Mouse (Mus musculus): ENCODE measurements around the gene Thsd1. TPM values are rescaled to one million over a fixed set of nuclear protein-coding genes. Genes with fewer than 3 reads are reported as not detected.
"Not testable (repeated sequence)": the region's sequence is repeated elsewhere in the genome, so short reads cannot be mapped to it uniquely, and the experiment has no call there.

Thsd1 gene
- polyA plus RNA-seq, 1 experiment from 2014 or later: 9.9 TPM

GRCm38 (mm10) chr8:22273142-22273541 is 46.0 kb downstream of the Thsd1 start:
- H3K9me3 ChIP-seq (replicated peaks): no peaks in the 10 kb centered on the region
- WGBS: 92% methylated on average over 3 of the region's 3 CpGs
- no peaks in the 10 kb centered on the region for H3K4me1 ChIP-seq
- DNase-seq (ENCODE audit: low spot score): no peak
- no peak overlapping the region for H3K27ac ChIP-seq (replicated peaks)
- no peaks in the 10 kb centered on the region for H3K27me3 ChIP-seq (ENCODE audit: low read depth, poor library complexity, severe bottlenecking)
- H3K36me3 ChIP-seq: no peaks in the 10 kb centered on the region
- H3K4me3 ChIP-seq: no peak overlapping the region

DNA sequence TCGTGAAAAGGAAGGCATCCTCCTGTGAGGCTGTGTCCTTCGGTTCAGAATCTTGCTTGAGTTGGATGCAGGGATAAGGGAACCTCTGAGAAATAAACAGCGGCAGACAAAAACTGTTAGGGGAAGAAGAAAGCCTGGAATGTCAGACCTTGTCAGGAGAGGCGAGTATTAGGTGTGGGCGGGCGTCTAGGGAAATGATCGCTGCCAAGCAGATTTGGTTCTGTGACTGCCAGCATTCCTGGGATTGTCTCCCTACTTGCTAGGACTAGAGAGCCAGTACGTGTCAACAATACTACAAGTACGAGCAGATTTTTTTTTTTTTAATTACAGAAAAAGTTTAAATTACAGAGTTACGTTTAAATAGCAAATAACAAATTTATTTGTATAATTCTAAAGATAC is 47.5 kb downstream of the Thsd1 start:
- H3K27me3 ChIP-seq (ENCODE audit: low read depth, poor library complexity, severe bottlenecking): no peaks in the 10 kb centered on the region
- no peaks in the 10 kb centered on the region for H3K36me3 ChIP-seq
- no peak overlapping the region for H3K4me3 ChIP-seq
- no peaks in the 10 kb centered on the region for H3K9me3 ChIP-seq (replicated peaks)
- WGBS: 77% methylated on average over 10 of the region's 10 CpGs
- H3K4me1 ChIP-seq: no peaks in the 10 kb centered on the region
- H3K27ac ChIP-seq (replicated peaks): no peak overlapping the region
- DNase-seq (ENCODE audit: low spot score): no peak

GRCm38 (mm10) chr8:22282999-22283491 is 55.9 kb downstream of the Thsd1 start, which contains the start of gene Tpte:
Gene Tpte (plus strand): TSS chr8:22283441.
- Histone ChIP-seq H3K36me3 (no peaks in the 10 kb centered on the region), H3K4me3 (no peak within 1 kb of the TSS), H3K27me3 (ENCODE audit: low read depth, poor library complexity, severe bottlenecking) (no peaks in the 10 kb centered on the region), H3K9me3 (replicated peaks) (no peaks in the 10 kb centered on the region), H3K27ac (replicated peaks) (no peak within 1 kb of the TSS), H3K4me1 (no peaks in the 10 kb centered on the region)
- DNase-seq (ENCODE audit: low spot score): no peak
- WGBS: 75% methylated on average over 2 of the region's 2 CpGs

GRCm38 (mm10) chr8:22302326-22302725 is 75.2 kb downstream of the Thsd1 start:
- no peaks in the 10 kb centered on the region for H3K36me3 ChIP-seq
- WGBS: 69% methylated on average over 2 of the region's 2 CpGs
- H3K27me3 ChIP-seq (ENCODE audit: low read depth, poor library complexity, severe bottlenecking): no peaks in the 10 kb centered on the region
- no peaks in the 10 kb centered on the region for H3K9me3 ChIP-seq (replicated peaks)
- H3K27ac ChIP-seq (replicated peaks): no peak overlapping the region
- DNase-seq (ENCODE audit: low spot score): no peak
- peaks cover 11% of the 10 kb centered on the region for H3K4me1 ChIP-seq
- H3K4me3 ChIP-seq: no peak overlapping the region

GRCm38 (mm10) chr8:22302896-22303306 is 75.8 kb downstream of the Thsd1 start:
- H3K4me1 ChIP-seq: peaks cover 11% of the 10 kb centered on the region
- no peaks in the 10 kb centered on the region for H3K9me3 ChIP-seq (replicated peaks)
- H3K27ac ChIP-seq (replicated peaks): peak overlapping the region; percentile 69
- peak; percentile 36 for DNase-seq (ENCODE audit: low spot score)
- 19% methylated on average over 7 of the region's 7 CpGs for WGBS
- H3K36me3 ChIP-seq: no peaks in the 10 kb centered on the region
- H3K27me3 ChIP-seq (ENCODE audit: low read depth, poor library complexity, severe bottlenecking): no peaks in the 10 kb centered on the region
- peak overlapping the region; percentile 34 for H3K4me3 ChIP-seq

GRCm38 (mm10) chr8:22304045-22304444 is 76.9 kb downstream of the Thsd1 start:
- peaks cover 11% of the 10 kb centered on the region for H3K4me1 ChIP-seq
- H3K36me3 ChIP-seq; H3K9me3 ChIP-seq (replicated peaks); H3K4me3 ChIP-seq; H3K27me3 ChIP-seq (ENCODE audit: low read depth, poor library complexity, severe bottlenecking); DNase-seq (ENCODE audit: low spot score); H3K27ac ChIP-seq (replicated peaks): not testable (repeated sequence)
- WGBS: 88% methylated on average over 8 of the region's 9 CpGs

DNA sequence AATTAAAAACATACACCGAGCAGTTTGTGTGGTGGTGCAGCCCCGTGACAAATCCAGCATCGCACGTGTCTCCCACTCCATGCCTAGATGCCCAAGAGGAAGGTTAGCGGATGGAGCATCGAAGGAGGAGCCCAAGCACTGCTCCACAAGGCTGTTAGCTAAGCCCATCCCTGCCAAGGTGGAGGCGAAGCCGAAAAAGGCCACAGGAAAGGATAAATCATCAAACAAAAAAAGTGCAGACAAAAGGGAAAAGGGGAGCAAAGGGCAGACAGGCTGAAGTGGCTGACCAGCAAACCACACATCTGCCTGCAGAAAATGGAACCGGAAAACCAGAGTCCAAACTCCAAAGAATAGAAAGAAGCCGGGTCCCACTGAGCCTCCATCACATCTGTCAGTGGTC is 79.9 kb downstream of the Thsd1 start:
- no peak overlapping the region for H3K4me3 ChIP-seq
- DNase-seq (ENCODE audit: low spot score): no peak
- no peaks in the 10 kb centered on the region for H3K9me3 ChIP-seq (replicated peaks)
- WGBS: 82% methylated on average over 10 of the region's 10 CpGs
- H3K36me3 ChIP-seq: no peaks in the 10 kb centered on the region
- no peaks in the 10 kb centered on the region for H3K27me3 ChIP-seq (ENCODE audit: low read depth, poor library complexity, severe bottlenecking)
- H3K4me1 ChIP-seq: peaks cover 11% of the 10 kb centered on the region
- H3K27ac ChIP-seq (replicated peaks): no peak overlapping the region

Other genes starting within 250 kb of the Thsd1 start
- 2.4 and 2.6 TPM in 2 replicates for gene Atp7b, start 167.0 kb upstream of the Thsd1 start, polyA plus RNA-seq (2016; fragmentation: Nextera tagmentation; extraction: Ambion mirVana)
- 39.4 and 41.0 TPM in 2 replicates for gene Alg11, start 166.6 kb upstream of the Thsd1 start, polyA plus RNA-seq (2016; fragmentation: Nextera tagmentation; extraction: Ambion mirVana)
- 0.06 and 0.07 TPM in 2 replicates for gene Nek5, start 102.3 kb upstream of the Thsd1 start, polyA plus RNA-seq (2016; fragmentation: Nextera tagmentation; extraction: Ambion mirVana)
- 7.7 and 8.2 TPM in 2 replicates for gene Nek3, start 60.9 kb upstream of the Thsd1 start, polyA plus RNA-seq (2016; fragmentation: Nextera tagmentation; extraction: Ambion mirVana)
- gene Ckap2, start 41.5 kb upstream of the Thsd1 start, polyA plus RNA-seq (2016; fragmentation: Nextera tagmentation; extraction: Ambion mirVana): 60.3 and 61.3 TPM in 2 replicates
- 42.3 and 42.6 TPM in 2 replicates for gene Vps36, start 34.5 kb upstream of the Thsd1 start, polyA plus RNA-seq (2016; fragmentation: Nextera tagmentation; extraction: Ambion mirVana)
- gene Tpte, start 56.1 kb downstream of the Thsd1 start, polyA plus RNA-seq (2016; fragmentation: Nextera tagmentation; extraction: Ambion mirVana): not detected in 2 replicates
- gene Slc25a15, start 171.3 kb downstream of the Thsd1 start, polyA plus RNA-seq (2016; fragmentation: Nextera tagmentation; extraction: Ambion mirVana): 16.4 and 17.5 TPM in 2 replicates
- 40.3 and 44.5 TPM in 2 replicates for gene Mrps31, start 184.0 kb downstream of the Thsd1 start, polyA plus RNA-seq (2016; fragmentation: Nextera tagmentation; extraction: Ambion mirVana)